Mouse (Mus musculus) midbrain, embryonic 15.5 days (tissue): ENCODE results near the gene Trak2. TPM values are rescaled to one million over a fixed set of nuclear protein-coding genes. Genes with fewer than 3 reads are reported as not detected.
"Not testable (repeated sequence)": the region's sequence is repeated elsewhere in the genome, so short reads cannot be mapped to it uniquely, and the experiment has no call there.

Experiments used
- ATAC-seq: fragments of 200-750 bp; cut with Nextera tagmentation; replicated peaks from 2 replicates; pipeline ENCODE4 v1.8.0; 2017; ENCODE audit warnings: moderate TSS enrichment
- H3K27ac ChIP-seq: fragments of 300-500 bp; sonication (generic); 2 replicates; pipeline ENCODE4 v1.5.1; 2015; ENCODE audit warnings: mild to moderate bottlenecking, inconsistent platforms
- H3K27me3 ChIP-seq: fragments of 300-500 bp; sonication (generic); replicated peaks from 2 replicates; pipeline ENCODE4 v1.6.1; 2015; ENCODE audit warnings: inconsistent platforms
- H3K36me3 ChIP-seq: fragments of 300-500 bp; sonication (generic); replicated peaks from 2 replicates; pipeline ENCODE4 v1.6.1; 2015; ENCODE audit warnings: inconsistent platforms
- H3K4me1 ChIP-seq: fragments of 300-500 bp; sonication (generic); 2 replicates; pipeline ENCODE4 v1.6.1; 2015; ENCODE audit warnings: inconsistent platforms
- H3K4me2 ChIP-seq: fragments of 300-500 bp; sonication (generic); 2 replicates; pipeline ENCODE4 v1.6.1; 2015; ENCODE audit warnings: inconsistent platforms, mild to moderate bottlenecking, moderate library complexity
- H3K4me3 ChIP-seq: fragments of 300-500 bp; sonication (generic); 2 replicates; pipeline ENCODE4 v1.5.1; 2015; ENCODE audit warnings: mild to moderate bottlenecking, inconsistent platforms
- H3K9ac ChIP-seq: fragments of 300-500 bp; sonication (generic); 2 replicates; pipeline ENCODE4 v1.6.1; 2015; ENCODE audit warnings: mild to moderate bottlenecking, inconsistent platforms
- H3K9me3 ChIP-seq: fragments of 300-500 bp; sonication (generic); 2 replicates; pipeline ENCODE4 v1.6.1; 2016; ENCODE audit warnings: inconsistent platforms
- WGBS: fragments of 180-500 bp; shearing (Covaris S2); methylation state at CpG from one replicate; pipeline ENCODE4 v1.1.7; 2015; ENCODE audit warnings: mixed read lengths; 5-methylcytosine and 5-hydroxymethylcytosine counted together
- polyA plus RNA-seq: library from polyadenylated mRNA; unstranded; fragments of >200 nt; fragmentation: Nextera tagmentation; extraction: Ambion mirVana; gene quantifications from 2 replicates; pipeline ENCODE4 v1.2.1, GENCODE M21; 2015

Trak2 gene
- polyA plus RNA-seq, 1 experiment from 2014 or later, result 18.7 TPM

GRCm38 (mm10) chr1:58859738-58860365 lies 113.4 kb downstream of the Trak2 start:
- not testable (repeated sequence) for H3K9me3 ChIP-seq, H3K27me3 ChIP-seq, H3K4me3 ChIP-seq, H3K4me1 ChIP-seq, H3K4me2 ChIP-seq, H3K9ac ChIP-seq, H3K36me3 ChIP-seq, H3K27ac ChIP-seq, ATAC-seq
- WGBS, result 76% methylated on average over 13 of the region's 13 CpGs

- H3K4me2 ChIP-seq, H3K4me1 ChIP-seq, H3K9me3 ChIP-seq, H3K36me3 ChIP-seq, H3K9ac ChIP-seq, H3K27ac ChIP-seq, ATAC-seq, H3K4me3 ChIP-seq, H3K27me3 ChIP-seq: not testable (repeated sequence)
- WGBS, result 66% methylated on average over 4 of the region's 4 CpGs
Measured at GRCm38 (mm10) chr1:58859131-58859530, 114.1 kb downstream of the Trak2 start.

- not testable (repeated sequence) for ATAC-seq, H3K4me3 ChIP-seq, H3K27ac ChIP-seq, H3K27me3 ChIP-seq, H3K4me1 ChIP-seq, H3K9ac ChIP-seq, H3K9me3 ChIP-seq, H3K36me3 ChIP-seq, H3K4me2 ChIP-seq
- WGBS, result 91% methylated on average over 3 of the region's 3 CpGs
Measured at GRCm38 (mm10) chr1:58856811-58857210, 116.4 kb downstream of the Trak2 start.

Other genes with a start within 250 kb of the Trak2 start
- 5.3 and 5.5 TPM in 2 replicates for gene Casp8, start 178.1 kb downstream of the Trak2 start, polyA plus RNA-seq
- 116 and 117 TPM in 2 replicates for gene Stradb, start 92 bp upstream of the Trak2 start, polyA plus RNA-seq
- 0.17 TPM in 1 of 2 replicates, not detected in the other for gene C2cd6, start 121.5 kb upstream of the Trak2 start, polyA plus RNA-seq
- gene Tmem237, start 147.0 kb upstream of the Trak2 start, polyA plus RNA-seq, result 41.0 and 46.5 TPM in 2 replicates
- gene Mpp4, start 190.0 kb upstream of the Trak2 start, polyA plus RNA-seq, result 1.2 and 1.4 TPM in 2 replicates